Mouse (Mus musculus) thymus, postnatal 36 days (tissue): Measurements from ENCODE around the gene Hs1bp3.

Experiments
- DNase-seq, 2 experiments: peaks; one replicate each; pipeline ENCODE4 v3.0.0; 2022; ENCODE audit warnings: mixed read lengths in 2 of 2

Hs1bp3 gene

DNA sequence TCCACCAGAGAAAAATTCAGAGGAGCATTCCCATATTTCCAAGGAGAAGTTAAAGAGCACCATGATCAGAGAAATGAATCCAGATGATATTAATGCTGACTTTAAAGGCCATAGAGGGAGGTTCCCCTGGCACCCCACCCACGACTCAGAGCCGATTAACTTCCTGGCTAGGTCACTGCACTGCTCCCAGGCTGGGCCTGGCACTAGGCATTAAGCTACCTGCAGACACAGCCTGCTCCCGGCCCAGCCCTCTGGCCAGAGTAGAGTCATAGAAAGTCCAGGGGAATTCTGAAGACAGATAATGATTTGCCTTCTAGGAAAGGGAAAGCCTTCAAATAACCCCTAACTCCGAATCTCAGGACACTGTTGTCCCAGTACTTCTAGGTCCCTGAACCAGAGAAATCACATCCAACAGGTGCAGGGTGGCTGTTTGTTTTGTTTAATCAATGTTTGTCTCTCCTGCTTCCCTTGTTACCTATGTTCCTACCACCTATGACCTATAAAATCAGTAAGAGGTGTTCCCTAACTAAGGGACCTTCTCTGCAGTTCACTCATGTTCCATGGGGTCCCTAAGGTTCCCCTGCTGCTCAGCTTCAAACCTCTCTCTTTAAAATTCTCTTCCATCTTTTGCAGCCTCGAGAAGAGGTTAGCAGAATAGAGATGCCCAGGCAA is 52.8 kb downstream of the Hs1bp3 start:
- no peak for DNase-seq

DNA sequence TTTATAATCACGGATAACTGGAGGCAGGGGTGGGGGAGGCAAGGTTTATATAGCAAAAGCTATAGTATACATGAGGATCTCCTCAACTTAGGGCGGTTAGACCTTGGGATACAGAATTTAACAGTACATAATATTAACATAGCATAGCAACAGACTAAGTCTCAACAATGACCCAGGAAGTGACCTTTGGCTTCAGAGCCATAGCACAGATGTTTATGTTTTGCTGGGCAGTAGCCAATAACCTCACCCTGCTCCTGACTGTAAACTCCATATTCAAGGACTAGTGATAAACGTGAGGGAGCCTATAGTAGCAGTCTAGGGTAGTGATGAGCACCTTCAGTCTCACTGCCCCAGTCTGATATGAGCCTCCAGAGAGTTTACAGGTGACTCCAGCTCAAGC is 53.5 kb downstream of the Hs1bp3 start:
- no peak for DNase-seq

GRCm38 (mm10) chr12:8371746-8372510 is 58.7 kb downstream of the Hs1bp3 start:
- DNase-seq: no peak

GRCm38 (mm10) chr12:8372511-8373180 is 59.4 kb downstream of the Hs1bp3 start:
- no peak for DNase-seq

DNA sequence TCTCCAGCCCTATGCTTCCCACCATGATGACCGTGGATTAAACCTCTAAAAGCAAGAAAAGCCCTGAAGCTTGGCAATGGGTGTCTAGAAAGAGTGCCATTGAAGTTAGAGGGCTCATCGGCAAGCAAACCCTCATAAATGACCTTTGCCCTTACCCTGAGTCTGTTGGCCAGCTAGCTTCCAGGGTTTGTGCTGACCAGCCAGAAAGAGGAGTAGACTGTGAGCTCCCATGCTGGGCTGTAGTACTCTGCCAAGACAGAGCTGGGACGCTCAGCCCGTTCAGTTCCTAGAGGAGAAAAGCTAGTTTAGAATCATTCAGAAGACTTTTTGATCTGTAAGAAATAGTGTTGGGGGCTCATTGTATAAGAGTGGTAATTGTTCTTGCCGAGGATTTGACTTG is 60.5 kb downstream of the Hs1bp3 start:
- DNase-seq: no peak

DNA sequence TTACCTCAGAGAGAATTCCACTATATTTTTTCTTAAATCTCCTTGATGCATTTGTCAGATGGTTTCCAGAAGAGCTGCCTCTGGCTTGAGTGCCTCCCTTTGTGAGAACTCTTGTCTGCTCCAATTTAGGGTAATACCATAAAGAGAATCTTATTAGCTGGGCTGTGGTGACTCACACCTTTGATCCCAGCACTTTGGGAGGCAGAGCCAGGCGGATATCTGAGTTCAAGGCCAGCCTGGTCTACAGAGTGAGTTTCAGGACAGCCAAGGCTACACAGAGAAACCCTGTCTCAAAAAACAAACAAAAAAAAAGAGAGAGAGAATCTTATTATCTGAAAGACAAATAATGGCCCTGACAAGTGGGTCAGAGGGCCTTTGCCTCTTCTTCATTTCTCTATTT is 63.9 kb downstream of the Hs1bp3 start:
- DNase-seq: no peak

GRCm38 (mm10) chr12:8377955-8378620 is 64.9 kb downstream of the Hs1bp3 start:
- DNase-seq: no peak

GRCm38 (mm10) chr12:8379795-8380521 is 66.7 kb downstream of the Hs1bp3 start:
- no peak for DNase-seq

DNA sequence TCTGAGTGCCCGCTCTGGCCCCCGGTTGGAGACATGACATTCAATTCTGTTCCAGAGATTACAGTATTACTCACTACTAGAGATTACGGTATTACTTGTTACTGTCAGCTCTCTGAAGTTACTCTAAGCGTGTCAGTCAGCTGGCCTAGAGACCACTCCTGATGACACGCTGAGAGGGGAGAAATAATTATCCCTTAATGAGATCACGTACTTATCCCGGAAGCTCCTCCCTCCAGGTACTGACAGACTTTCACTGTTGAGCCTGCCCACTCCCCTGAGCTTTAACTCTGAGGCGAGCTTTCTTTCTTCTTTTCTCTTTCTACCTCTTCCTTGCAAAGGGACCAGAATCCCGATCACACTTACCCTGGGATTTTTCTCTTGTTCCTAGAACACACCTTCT is 67.7 kb downstream of the Hs1bp3 start:
- DNase-seq: no peak

- DNase-seq: no peak
Observed at GRCm38 (mm10) chr12:8381940-8382339, 68.7 kb downstream of the Hs1bp3 start.

GRCm38 (mm10) chr12:8383822-8384221 is 70.6 kb downstream of the Hs1bp3 start:
- DNase-seq: no peak

DNA sequence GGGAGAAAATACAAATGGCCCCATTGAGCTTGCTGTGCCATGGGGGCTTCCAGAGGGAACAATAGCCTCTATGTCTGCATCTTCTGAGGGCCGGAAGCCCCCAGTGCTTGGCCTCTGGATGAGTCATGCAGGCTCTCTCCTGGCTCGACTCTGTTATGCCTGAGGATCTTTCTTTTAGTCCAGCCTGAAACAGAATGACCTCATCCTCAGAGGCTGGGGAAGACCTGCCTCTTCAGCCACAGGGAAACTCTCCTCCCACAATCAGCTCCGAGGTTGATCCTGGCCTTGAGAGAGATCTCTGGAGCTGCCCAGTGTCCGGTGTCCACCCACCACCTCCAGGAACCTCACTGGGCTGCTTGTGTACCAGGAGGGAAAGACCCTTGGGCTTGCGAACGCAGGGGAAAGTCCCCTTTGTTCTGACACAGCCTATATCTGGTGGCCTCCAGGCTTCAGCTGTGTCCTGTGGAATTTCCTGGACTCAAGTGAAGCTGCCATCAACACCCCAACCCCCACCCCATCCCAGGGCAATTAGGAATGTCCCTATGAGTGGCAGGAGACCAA is 73.3 kb downstream of the Hs1bp3 start:
- no peak for DNase-seq

GRCm38 (mm10) chr12:8387281-8387680 is 74.0 kb downstream of the Hs1bp3 start:
- DNase-seq: no peak

DNA sequence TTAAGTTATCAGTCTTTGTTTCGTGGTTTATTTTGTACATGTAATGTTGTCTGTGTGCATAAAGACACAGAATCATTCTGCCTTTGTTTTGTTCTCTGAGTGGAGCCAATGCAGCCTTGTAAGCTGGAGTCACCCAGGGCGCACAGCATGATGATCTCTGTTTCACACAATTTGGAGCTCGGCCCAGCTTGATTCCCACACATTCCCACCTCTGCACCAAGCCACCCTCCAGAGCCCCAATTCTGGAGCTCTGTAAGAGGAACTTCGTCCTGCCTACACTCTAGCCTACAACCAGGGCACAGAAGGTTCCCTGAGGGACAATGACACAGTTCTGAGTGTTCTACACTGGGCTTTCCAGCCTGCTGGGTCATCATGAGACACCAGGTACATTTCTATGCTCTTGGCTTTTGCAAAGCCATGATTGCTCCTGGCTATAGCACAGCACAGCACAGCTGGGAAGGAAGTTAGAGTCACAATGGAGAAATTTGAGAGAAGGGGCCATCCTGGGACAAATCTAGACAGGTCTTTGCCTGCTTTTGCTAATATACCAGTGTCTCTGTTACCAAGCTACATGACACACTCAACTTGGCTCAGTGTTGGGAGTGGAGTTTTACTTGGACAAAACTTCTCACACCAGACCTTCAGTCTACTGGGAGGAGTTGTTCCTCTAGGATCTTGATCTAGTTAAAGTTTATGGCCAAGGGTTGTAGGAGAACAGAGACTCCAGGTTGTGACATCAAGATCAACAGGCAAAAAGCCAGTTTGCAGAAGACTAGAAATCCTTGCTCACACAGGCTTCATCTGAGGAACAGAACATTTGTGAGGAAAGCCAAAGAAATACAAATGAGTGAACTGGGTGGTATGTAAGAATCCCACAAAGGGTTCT is 75.5 kb downstream of the Hs1bp3 start:
- no peak for DNase-seq

DNA sequence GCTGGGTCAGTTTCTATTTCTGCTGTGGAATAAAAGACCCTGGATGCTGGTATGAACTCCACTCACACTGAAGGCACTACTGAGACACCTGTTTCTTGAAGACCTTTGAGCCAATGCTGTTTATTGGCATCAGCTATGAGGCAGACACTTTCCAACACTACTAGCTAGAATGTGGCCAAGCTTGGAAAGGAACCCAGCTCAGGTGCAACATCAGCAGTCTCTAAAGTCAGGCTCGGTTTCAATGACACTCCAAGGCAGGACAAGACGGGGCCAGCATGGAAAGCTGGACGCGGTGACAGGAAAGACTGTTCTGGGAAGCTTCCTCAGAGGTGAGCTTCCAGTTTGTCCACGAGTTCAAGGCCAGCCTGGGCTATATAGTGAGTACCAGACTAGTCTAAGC is 80.0 kb downstream of the Hs1bp3 start:
- DNase-seq: no peak
